Mouse (Mus musculus): ENCODE data around the gene Foxk2.
"Not testable (repeated sequence)": the region's sequence is repeated elsewhere in the genome, so short reads cannot be mapped to it uniquely, and the experiment has no call there.

GRCm38 (mm10) chr11:121307712-121308111 lies 47.9 kb downstream of the Foxk2 start:
- not testable (repeated sequence) for TF ChIP-seq CTCF (IDR thresholded peaks at IDR 0.05; ENCODE audit: low read depth); EP300 (optimal IDR thresholded peaks at IDR 0.05)

All from stomach, postnatal 0 days (tissue).